Mouse (Mus musculus) MEL (cell line): ENCODE measurements around the gene Mylk4. TPM values are rescaled to one million over a fixed set of nuclear protein-coding genes. Genes with fewer than 3 reads are reported as not detected.

Source experiments
- DNase-seq: peaks from one replicate; pipeline ENCODE4 v3.0.0; 2011; ENCODE audit warnings: low read depth, low spot score
- H3K27ac ChIP-seq: 2 replicates; pipeline ENCODE4 v1.5.1; 2012; ENCODE audit warnings: low read depth, mild to moderate bottlenecking, control low read depth, low read length, moderate library complexity; ENCODE audit not compliant: control insufficient read depth
- H3K27me3 ChIP-seq, 2 experiments: fragments of 150-350 bp in 1 of 2; sonication (generic) in 1 of 2; 2 replicates each; pipeline ENCODE4 v1.6.1; 2012; ENCODE audit warnings: low read length in 2 of 2, mild to moderate bottlenecking in 2 of 2, improper control_type of control experiment in 1 of 2, moderate library complexity in 1 of 2; ENCODE audit not compliant: insufficient read depth in 2 of 2, control insufficient read depth in 1 of 2
- H3K36me3 ChIP-seq, 2 experiments: 2 replicates each; pipeline ENCODE4 v1.6.1; 2012 to 2014; ENCODE audit warnings: low read length in 2 of 2, improper control_type of control experiment in 1 of 2, inconsistent platforms in 1 of 2, mild to moderate bottlenecking in 1 of 2; ENCODE audit not compliant: insufficient read depth in 2 of 2, control insufficient read depth in 1 of 2
- H3K4me1 ChIP-seq, 2 experiments: fragments of 150-350 bp in 1 of 2; sonication (generic) in 1 of 2; 2 replicates each; pipeline ENCODE4 v1.6.1; 2012; ENCODE audit warnings: low read length in 2 of 2, improper control_type of control experiment in 1 of 2, mild to moderate bottlenecking in 1 of 2; ENCODE audit not compliant: insufficient read depth in 2 of 2, control insufficient read depth in 1 of 2
- H3K4me3 ChIP-seq, 2 experiments: fragments of 150-350 bp in 1 of 2; sonication (generic) in 1 of 2; 2 replicates each; pipeline ENCODE4 v1.5.1; 2012; ENCODE audit warnings: low read depth in 2 of 2, low read length in 2 of 2, mild to moderate bottlenecking in 2 of 2, moderate library complexity in 2 of 2, control low read depth in 1 of 2, improper control_type of control experiment in 1 of 2; ENCODE audit not compliant: control insufficient read depth in 1 of 2, insufficient read depth in 1 of 2
- H3K79me2 ChIP-seq: 2 replicates; pipeline ENCODE4 v1.6.1; 2012; ENCODE audit warnings: mild to moderate bottlenecking, low read length, moderate library complexity; ENCODE audit not compliant: control insufficient read depth, poor library complexity, insufficient read depth
- H3K9ac ChIP-seq: 2 replicates; pipeline ENCODE4 v1.6.1; 2012; ENCODE audit warnings: low read depth, mild to moderate bottlenecking, control low read depth, low read length, moderate library complexity; ENCODE audit not compliant: control insufficient read depth, poor library complexity, severe bottlenecking
- H3K9me3 ChIP-seq: fragments of 150-350 bp; sonication (generic); replicated peaks from 2 replicates; pipeline ENCODE4 v1.6.1; 2012; ENCODE audit warnings: mild to moderate bottlenecking, low read length, improper control_type of control experiment, moderate library complexity; ENCODE audit not compliant: insufficient read depth
- BHLHE40 ChIP-seq: IDR thresholded peaks from 2 replicates; pipeline ENCODE4 v1.6.1; 2012; ENCODE audit warnings: low read depth, mild to moderate bottlenecking, inconsistent platforms, low read length, improper control_type of control experiment, borderline replicate concordance
- CTCF ChIP-seq, 3 experiments: IDR thresholded peaks in 2 of 3; conservative IDR thresholded peaks in 1 of 3; 2 replicates each; pipeline ENCODE4 v1.5.1; 2011 to 2012; ENCODE audit warnings: low read length in 3 of 3, low read depth in 2 of 3, mild to moderate bottlenecking in 2 of 3, improper control_type of control experiment in 1 of 3, inconsistent platforms in 1 of 3, mixed read lengths in 1 of 3, moderate library complexity in 1 of 3; ENCODE audit not compliant: control insufficient read depth in 1 of 3, insufficient read depth in 1 of 3, poor library complexity in 1 of 3, severe bottlenecking in 1 of 3
- E2F4 ChIP-seq: IDR thresholded peaks from 2 replicates; pipeline ENCODE4 v1.6.1; 2011; ENCODE audit warnings: low read depth, low read length, improper control_type of control experiment, borderline replicate concordance
- ELF1 ChIP-seq: IDR thresholded peaks from 2 replicates; pipeline ENCODE4 v1.6.1; 2014; ENCODE audit warnings: low read depth, mild to moderate bottlenecking, inconsistent platforms, low read length, improper control_type of control experiment, moderate library complexity
- EP300 ChIP-seq, 2 experiments: IDR thresholded peaks; 2 replicates each; pipeline ENCODE4 v1.6.1; 2011; ENCODE audit warnings: improper control_type of control experiment in 2 of 2, low read length in 2 of 2, low read depth in 1 of 2, mild to moderate bottlenecking in 1 of 2
- MAFK ChIP-seq: IDR thresholded peaks from 2 replicates; pipeline ENCODE4 v1.6.1; 2011; ENCODE audit warnings: low read depth, mild to moderate bottlenecking, low read length, improper control_type of control experiment, borderline replicate concordance
- MAX ChIP-seq: IDR thresholded peaks from 2 replicates; pipeline ENCODE4 v1.6.1; 2011; ENCODE audit warnings: low read length, improper control_type of control experiment
- MXI1 ChIP-seq: IDR thresholded peaks from 2 replicates; pipeline ENCODE4 v1.6.1; 2011; ENCODE audit warnings: mild to moderate bottlenecking, low read depth, low read length, improper control_type of control experiment
- MYC ChIP-seq: IDR thresholded peaks from 2 replicates; pipeline ENCODE4 v1.6.1; 2011; ENCODE audit warnings: low read depth, mild to moderate bottlenecking, low read length, improper control_type of control experiment, moderate library complexity
- NRF1 ChIP-seq: IDR thresholded peaks from 2 replicates; pipeline ENCODE4 v1.6.1; 2014; ENCODE audit warnings: low read depth, mild to moderate bottlenecking, inconsistent platforms, low read length, improper control_type of control experiment, moderate library complexity; ENCODE audit not compliant: poor library complexity, insufficient read depth, severe bottlenecking
- POLR2A ChIP-seq, 2 experiments: IDR thresholded peaks; 2 replicates each; pipeline ENCODE4 v1.6.1; 2011 to 2012; ENCODE audit warnings: low read length in 2 of 2, mild to moderate bottlenecking in 2 of 2, control low read depth in 1 of 2, improper control_type of control experiment in 1 of 2, low read depth in 1 of 2, moderate library complexity in 1 of 2; ENCODE audit not compliant: control insufficient read depth in 1 of 2, insufficient read depth in 1 of 2, poor library complexity in 1 of 2
- RCOR1 ChIP-seq: IDR thresholded peaks from 2 replicates; pipeline ENCODE4 v1.6.1; 2012; ENCODE audit warnings: low read depth, mild to moderate bottlenecking, inconsistent platforms, low read length, improper control_type of control experiment
- SIN3A ChIP-seq: IDR thresholded peaks from 2 replicates; pipeline ENCODE4 v1.6.1; 2012; ENCODE audit warnings: low read length, improper control_type of control experiment, inconsistent platforms
- TAL1 ChIP-seq: IDR thresholded peaks from 2 replicates; pipeline ENCODE4 v1.6.1; 2012; ENCODE audit warnings: mild to moderate bottlenecking, inconsistent platforms, low read length, moderate library complexity, mixed read lengths
- TBP ChIP-seq: IDR thresholded peaks from 2 replicates; pipeline ENCODE4 v1.8.0; 2011; ENCODE audit warnings: low read depth, low read length, improper control_type of control experiment
- TCF12 ChIP-seq: IDR thresholded peaks from 2 replicates; pipeline ENCODE4 v1.6.1; 2014; ENCODE audit warnings: low read depth, mild to moderate bottlenecking, inconsistent platforms, low read length, improper control_type of control experiment, moderate library complexity
- ZKSCAN1 ChIP-seq: IDR thresholded peaks from 2 replicates; pipeline ENCODE4 v1.6.1; 2012; ENCODE audit warnings: low read depth, mild to moderate bottlenecking, inconsistent platforms, low read length, improper control_type of control experiment, moderate library complexity
- ZMIZ1 ChIP-seq: IDR thresholded peaks from 2 replicates; pipeline ENCODE4 v1.6.1; 2012; ENCODE audit warnings: low read depth, mild to moderate bottlenecking, inconsistent platforms, low read length, improper control_type of control experiment, moderate library complexity
- ZNF384 ChIP-seq: IDR thresholded peaks from 2 replicates; pipeline ENCODE4 v1.6.1; 2012; ENCODE audit warnings: low read depth, mild to moderate bottlenecking, inconsistent platforms, low read length, improper control_type of control experiment
- polyA plus RNA-seq, 2 experiments: library from polyadenylated mRNA; stranded (reverse) in 1 of 2; unstranded in 1 of 2; fragments of >175 nt in 1 of 2; fragments of >200 nt in 1 of 2; gene quantifications; 2 replicates each; pipeline versions ENCODE4 v1.2.1 to v1.2.4; 2012; ENCODE audit warnings: low replicate concordance in 2 of 2, low read depth in 1 of 2; ENCODE audit not compliant: insufficient read length in 2 of 2, insufficient read depth in 1 of 2, missing spikeins in 1 of 2
- total RNA-seq: library from RNA; depleted of rRNA; stranded (reverse); fragments of 300-350 nt; gene quantifications from 2 replicates; pipeline ENCODE4 v1.2.3, GENCODE M21; 2012

The Mylk4 gene
- total and polyA plus RNA-seq, 3 experiments: not detected

GRCm38 (mm10) chr13:32750507-32750906, 33.2 kb downstream of the Mylk4 start:
- Histone ChIP-seq H3K9ac (no peak overlapping the region), H3K79me2 (no peaks in the 10 kb centered on the region), H3K36me3 (no peaks in the 10 kb centered on the region), H3K4me1 (no peaks in the 10 kb centered on the region), H3K9me3 (no peaks in the 10 kb centered on the region), H3K27ac (no peak overlapping the region), H3K27me3 (peaks cover 2 to 3% of the 10 kb centered on the region in 2 experiments; a peak in 3 of 4 replicates), H3K4me3 (no peak overlapping the region)
- no peak for DNase-seq
- no peak for TF ChIP-seq MAFK
- TF ChIP-seq TAL1: no peak
- no peak for TF ChIP-seq MYC
- TF ChIP-seq MAX: no peak
- TF ChIP-seq E2F4: no peak
- TF ChIP-seq EP300 (IDR thresholded peaks at IDR 0.05; ENCODE audit: low read depth in 1 of 2, low read length in 2 of 2): no peak
- TF ChIP-seq TBP: no peak
- TF ChIP-seq SIN3A: no peak
- no peak for TF ChIP-seq CTCF (IDR thresholded peaks at IDR 0.05 in 2 of 3, conservative IDR thresholded peaks at IDR 0.05 in 1 of 3; ENCODE audit: control insufficient read depth in 1 of 3, insufficient read depth in 1 of 3, low read depth in 2 of 3, low read length in 3 of 3, poor library complexity in 1 of 3, severe bottlenecking in 1 of 3)
- no peak for TF ChIP-seq ZKSCAN1
- TF ChIP-seq RCOR1: no peak
- no peak for TF ChIP-seq ZNF384
- TF ChIP-seq MXI1: no peak
- no peak for TF ChIP-seq NRF1
- TF ChIP-seq BHLHE40: no peak
- TF ChIP-seq TCF12: no peak

- peaks cover 0 to 2% of the 10 kb centered on the region in 2 experiments; a peak in 2 of 4 replicates for H3K27me3 ChIP-seq
- TF ChIP-seq MYC (no peak), ELF1 (no peak), ZMIZ1 (no peak), E2F4 (no peak), SIN3A (no peak), POLR2A (IDR thresholded peaks at IDR 0.05; ENCODE audit: control insufficient read depth in 1 of 2, insufficient read depth in 1 of 2, low read depth in 1 of 2, low read length in 2 of 2, poor library complexity in 1 of 2) (no peak)
- TF ChIP-seq, all 39 proteins: peak for 0
- Histone ChIP-seq H3K9ac (no peak overlapping the region), H3K36me3 (no peaks in the 10 kb centered on the region), H3K27ac (no peak overlapping the region), H3K79me2 (no peaks in the 10 kb centered on the region), H3K4me1 (no peaks in the 10 kb centered on the region), H3K4me3 (no peak overlapping the region), H3K9me3 (no peaks in the 10 kb centered on the region)
- DNase-seq: no peak
Observed at GRCm38 (mm10) chr13:32748421-32748820, 35.3 kb downstream of the Mylk4 start.
